Mouse (Mus musculus): ENCODE data around the gene Hsd17b6. TPM values are rescaled to one million over a fixed set of nuclear protein-coding genes. Genes with fewer than 3 reads are reported as not detected.

Gene Hsd17b6
- total and polyA plus RNA-seq, 3 experiments, result 0.08 TPM; not detected in 2

DNA sequence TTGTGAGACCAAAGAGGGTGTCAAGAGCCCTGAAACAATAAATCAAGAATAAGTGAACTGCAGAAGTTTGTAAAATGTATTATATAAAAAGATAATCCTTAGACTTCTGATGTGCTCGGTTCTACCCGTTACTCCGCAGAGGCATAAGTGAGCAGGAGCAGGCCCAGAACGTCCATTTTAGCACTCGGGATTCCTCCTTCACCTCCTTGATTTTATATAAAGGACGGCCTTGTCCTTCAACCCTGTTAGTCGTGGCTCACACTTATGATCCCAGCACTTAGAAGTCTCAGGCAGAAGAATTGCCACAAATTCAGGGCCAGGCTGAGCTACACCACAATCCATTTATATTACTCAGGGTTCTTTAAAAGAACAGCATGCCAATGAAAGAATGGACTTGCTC is 22.5 kb upstream of the Hsd17b6 start:
- TF ChIP-seq POLR2AphosphoS2 (IDR thresholded peaks at IDR 0.05; ENCODE audit: low read depth, low read length) (no peak), TBP (conservative IDR thresholded peaks at IDR 0.05; ENCODE audit: low read depth, low read length) (no peak), ELF1 (IDR thresholded peaks at IDR 0.05; ENCODE audit: low read depth, low read length) (no peak), NRF1 (IDR thresholded peaks at IDR 0.05; ENCODE audit: low read depth, low read length) (no peak), E2F4 (IDR thresholded peaks at IDR 0.05; ENCODE audit: insufficient replicate concordance, low read depth, low read length) (no peak), CTCF (conservative IDR thresholded peaks at IDR 0.05 in 1 of 2, IDR thresholded peaks at IDR 0.05 in 1 of 2; ENCODE audit: low read depth in 2 of 2, low read length in 2 of 2) (no peak), MXI1 (IDR thresholded peaks at IDR 0.05; ENCODE audit: low read depth, low read length) (no peak), GABPA (IDR thresholded peaks at IDR 0.05; ENCODE audit: insufficient replicate concordance, low read depth, low read length) (no peak), SIN3A (IDR thresholded peaks at IDR 0.05; ENCODE audit: low read length) (no peak)
- Histone ChIP-seq H3K27ac (ENCODE audit: insufficient read depth, low read depth) (no peak overlapping the region), H3K9me3 (replicated peaks; ENCODE audit: low read length) (no peaks in the 10 kb centered on the region), H3K4me3 (replicated peaks in 1 of 3; ENCODE audit: low read depth in 2 of 3, low read length in 2 of 3, poor library complexity in 1 of 3) (no peak overlapping the region), H3K9ac (ENCODE audit: insufficient read depth, low read depth) (no peak overlapping the region), H3K27me3 (replicated peaks) (no peaks in the 10 kb centered on the region), H3K36me3 (replicated peaks in 1 of 2; ENCODE audit: control insufficient read depth in 1 of 2, insufficient read depth in 1 of 2, low read length in 1 of 2) (peaks cover 40 to 65% of the 10 kb centered on the region in 2 experiments), H3K79me2 (replicated peaks; ENCODE audit: control insufficient read depth, extremely low read depth, insufficient read depth, poor library complexity, severe bottlenecking) (no peaks in the 10 kb centered on the region), H3K4me1 (ENCODE audit: control insufficient read depth in 1 of 2, insufficient read depth in 2 of 2) (peaks cover 0 to 5% of the 10 kb centered on the region in 2 experiments; a peak in 1 of 4 replicates), H3K4me2 (ENCODE audit: insufficient read depth, low read depth, poor library complexity, severe bottlenecking) (no peak overlapping the region)
- DNase-seq (ENCODE audit: extremely low read depth), result no peak
- in situ Hi-C loops (cut with MboI; ENCODE audit: low pct_ligation_motif_present, low pct_unique_long_range_greater_than_20kb, low sequenced_read_pairs), result no loop called here
- dilution Hi-C loops (cut with MboI; ENCODE audit: extremely low pct_ligation_motif_present, extremely low pct_unique_long_range_greater_than_20kb, low sequenced_read_pairs), result no loop called here

DNA sequence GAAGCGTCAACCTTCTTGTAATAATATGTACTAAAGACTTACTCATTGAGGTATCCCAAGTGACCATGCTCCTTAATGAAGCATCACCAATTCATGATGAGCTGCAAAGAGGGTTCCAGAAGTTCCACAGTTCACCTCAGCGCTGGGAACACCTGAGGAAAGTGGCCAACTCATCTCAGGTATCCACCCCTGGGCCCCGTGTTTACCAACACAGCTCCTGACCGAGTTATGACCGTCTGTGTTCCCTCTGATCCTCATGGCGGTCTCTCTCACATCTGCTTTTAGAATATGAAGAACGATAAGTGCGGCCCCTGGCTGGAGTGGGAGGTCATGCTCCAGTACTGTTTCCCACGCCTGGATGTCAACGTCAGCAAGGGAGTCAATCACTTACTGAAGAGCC is 16.1 kb upstream of the Hsd17b6 start:
- Histone ChIP-seq H3K4me2 (ENCODE audit: insufficient read depth, low read depth, poor library complexity, severe bottlenecking) (no peak overlapping the region), H3K27me3 (replicated peaks) (no peaks in the 10 kb centered on the region), H3K36me3 (replicated peaks in 1 of 2; ENCODE audit: control insufficient read depth in 1 of 2, insufficient read depth in 1 of 2, low read length in 1 of 2) (peaks cover 62 to 82% of the 10 kb centered on the region in 2 experiments), H3K79me2 (replicated peaks; ENCODE audit: control insufficient read depth, extremely low read depth, insufficient read depth, poor library complexity, severe bottlenecking) (no peaks in the 10 kb centered on the region), H3K27ac (ENCODE audit: insufficient read depth, low read depth) (no peak overlapping the region), H3K9me3 (replicated peaks; ENCODE audit: low read length) (no peaks in the 10 kb centered on the region), H3K9ac (ENCODE audit: insufficient read depth, low read depth) (no peak overlapping the region), H3K4me1 (ENCODE audit: control insufficient read depth in 1 of 2, insufficient read depth in 2 of 2) (no peaks in the 10 kb centered on the region), H3K4me3 (replicated peaks in 1 of 3; ENCODE audit: low read depth in 2 of 3, low read length in 2 of 3, poor library complexity in 1 of 3) (no peak overlapping the region)
- DNase-seq (ENCODE audit: extremely low read depth), result no peak
- TF ChIP-seq POLR2AphosphoS2 (IDR thresholded peaks at IDR 0.05; ENCODE audit: low read depth, low read length), result no peak
- no peak for TF ChIP-seq ZC3H11A (IDR thresholded peaks at IDR 0.05; ENCODE audit: low read depth, low read length)
- dilution Hi-C loops (cut with MboI; ENCODE audit: extremely low pct_ligation_motif_present, extremely low pct_unique_long_range_greater_than_20kb, low sequenced_read_pairs), result no loop called here
- in situ Hi-C loops (cut with MboI; ENCODE audit: low pct_ligation_motif_present, low pct_unique_long_range_greater_than_20kb, low sequenced_read_pairs), result no loop called here

DNA sequence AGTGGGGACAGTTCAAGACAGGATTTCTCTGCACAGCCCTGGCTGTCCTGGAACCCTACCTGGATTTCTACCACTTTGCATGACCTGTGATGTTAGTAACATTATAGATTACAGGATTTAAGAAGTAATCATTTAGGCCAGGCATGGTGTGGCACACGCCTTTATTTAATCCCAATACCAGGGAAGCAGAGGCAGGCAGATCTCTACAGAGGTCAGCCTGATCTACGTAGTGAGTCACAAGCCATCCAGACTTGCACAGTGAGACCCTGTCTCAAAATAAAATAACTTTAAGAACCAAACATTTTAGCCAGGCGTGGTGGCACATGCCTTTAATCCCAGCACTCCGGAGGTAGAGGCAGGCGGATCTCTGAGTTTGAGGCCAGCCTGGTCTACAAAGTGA is 14.8 kb upstream of the Hsd17b6 start:
- Histone ChIP-seq H3K36me3 (replicated peaks in 1 of 2; ENCODE audit: control insufficient read depth in 1 of 2, insufficient read depth in 1 of 2, low read length in 1 of 2) (peaks cover 61 to 79% of the 10 kb centered on the region in 2 experiments), H3K4me1 (ENCODE audit: control insufficient read depth in 1 of 2, insufficient read depth in 2 of 2) (peaks cover 0 to under 1% of the 10 kb centered on the region in 2 experiments; a peak in 1 of 4 replicates), H3K27me3 (replicated peaks) (no peaks in the 10 kb centered on the region), H3K79me2 (replicated peaks; ENCODE audit: control insufficient read depth, extremely low read depth, insufficient read depth, poor library complexity, severe bottlenecking) (no peaks in the 10 kb centered on the region), H3K27ac (ENCODE audit: insufficient read depth, low read depth) (no peak overlapping the region), H3K9me3 (replicated peaks; ENCODE audit: low read length) (no peaks in the 10 kb centered on the region), H3K4me3 (replicated peaks in 1 of 3; ENCODE audit: low read depth in 2 of 3, low read length in 2 of 3, poor library complexity in 1 of 3) (no peak overlapping the region), H3K9ac (ENCODE audit: insufficient read depth, low read depth) (no peak overlapping the region), H3K4me2 (ENCODE audit: insufficient read depth, low read depth, poor library complexity, severe bottlenecking) (no peak overlapping the region)
- TF ChIP-seq TBP (conservative IDR thresholded peaks at IDR 0.05; ENCODE audit: low read depth, low read length) (no peak), HCFC1 (IDR thresholded peaks at IDR 0.05; ENCODE audit: low read depth, low read length) (no peak), JUND (conservative IDR thresholded peaks at IDR 0.05; ENCODE audit: low read depth, low read length) (no peak), ELF1 (IDR thresholded peaks at IDR 0.05; ENCODE audit: low read depth, low read length) (no peak), MAFK (IDR thresholded peaks at IDR 0.05; ENCODE audit: insufficient replicate concordance, low read length) (no peak), POLR2A (IDR thresholded peaks at IDR 0.05; ENCODE audit: low read depth, low read length) (no peak), CTCF (conservative IDR thresholded peaks at IDR 0.05 in 1 of 2, IDR thresholded peaks at IDR 0.05 in 1 of 2; ENCODE audit: low read depth in 2 of 2, low read length in 2 of 2) (no peak), MAX (IDR thresholded peaks at IDR 0.05; ENCODE audit: low read length) (no peak), POLR2AphosphoS2 (IDR thresholded peaks at IDR 0.05; ENCODE audit: low read depth, low read length) (no peak), PAX5 (IDR thresholded peaks at IDR 0.05; ENCODE audit: low read length) (no peak), ETS1 (conservative IDR thresholded peaks at IDR 0.05; ENCODE audit: low read depth, low read length) (no peak)
- DNase-seq (ENCODE audit: extremely low read depth), result no peak
- in situ Hi-C loops (cut with MboI; ENCODE audit: low pct_ligation_motif_present, low pct_unique_long_range_greater_than_20kb, low sequenced_read_pairs) (no loop called here), dilution Hi-C loops (cut with MboI; ENCODE audit: extremely low pct_ligation_motif_present, extremely low pct_unique_long_range_greater_than_20kb, low sequenced_read_pairs) (no loop called here)

All from CH12.LX (cell line).